Mouse (Mus musculus): Measurements from ENCODE around the gene Hp1bp3. TPM values are rescaled to one million over a fixed set of nuclear protein-coding genes. Genes with fewer than 3 reads are reported as not detected.
A peak's percentile ranks its signal among the peaks of the same experiment; 100 is the strongest.

The Hp1bp3 gene
- 193 and 207 TPM in 2 replicates for polyA plus RNA-seq (2016; fragmentation: Nextera tagmentation; extraction: Ambion mirVana)

- under 1% methylated on average over 81 of the region's 84 CpGs for WGBS
These were observed at the start of gene Hp1bp3 for GRCm38 (mm10) chr4:138216200-138216890. Hp1bp3 (plus strand) TSS chr4:138216296.

GRCm38 (mm10) chr4:138166519-138166918 lies 49.6 kb upstream of the Hp1bp3 start:
- WGBS = 88% methylated on average over 10 of the region's 10 CpGs
- H3K4me1 ChIP-seq (replicated peaks) = no peaks in the 10 kb centered on the region
- no peak overlapping the region for H3K4me2 ChIP-seq
- H3K4me3 ChIP-seq (replicated peaks) = no peak overlapping the region
- H3K9ac ChIP-seq (replicated peaks) = no peak overlapping the region
- peaks cover 99% of the 10 kb centered on the region for H3K36me3 ChIP-seq
- no peaks in the 10 kb centered on the region for H3K9me3 ChIP-seq
- H3K27ac ChIP-seq = no peak overlapping the region
- no peak for ATAC-seq (ENCODE audit: insufficient number of reproducible peaks, insufficient read depth, low FRiP score, low TSS enrichment, low read depth)
- no peaks in the 10 kb centered on the region for H3K27me3 ChIP-seq

More at GRCm38 (mm10) chr4:138216200-138216890, at the start of gene Hp1bp3:
- Histone ChIP-seq H3K9me3 (no peaks in the 10 kb centered on the region), H3K27ac (peak within 1 kb of the TSS; percentile 99), H3K9ac (replicated peaks) (peak within 1 kb of the TSS; percentile 97), H3K4me3 (replicated peaks) (peak within 1 kb of the TSS; percentile 100), H3K4me1 (replicated peaks) (peaks cover 27% of the 10 kb centered on the region), H3K4me2 (peak within 1 kb of the TSS; percentile 78), H3K27me3 (no peaks in the 10 kb centered on the region), H3K36me3 (peaks cover 16% of the 10 kb centered on the region; the same call in 1 of the 2 replicates)
- ATAC-seq (ENCODE audit: insufficient number of reproducible peaks, insufficient read depth, low FRiP score, low TSS enrichment, low read depth) = peak; percentile 68

- ATAC-seq (ENCODE audit: insufficient number of reproducible peaks, insufficient read depth, low FRiP score, low TSS enrichment, low read depth) = no peak
- H3K4me1 ChIP-seq (replicated peaks) = no peaks in the 10 kb centered on the region
- WGBS = 83% methylated on average over 3 of the region's 3 CpGs
- H3K36me3 ChIP-seq = peaks cover 98% of the 10 kb centered on the region
- no peaks in the 10 kb centered on the region for H3K9me3 ChIP-seq
- no peaks in the 10 kb centered on the region for H3K27me3 ChIP-seq
- H3K27ac ChIP-seq = no peak overlapping the region
- no peak overlapping the region for H3K4me3 ChIP-seq (replicated peaks)
- H3K9ac ChIP-seq (replicated peaks) = no peak overlapping the region
- H3K4me2 ChIP-seq = no peak overlapping the region
These were observed 47.9 kb upstream of the Hp1bp3 start for GRCm38 (mm10) chr4:138168162-138168561.

GRCm38 (mm10) chr4:138169420-138169819 lies 46.7 kb upstream of the Hp1bp3 start:
- no peaks in the 10 kb centered on the region for H3K4me1 ChIP-seq (replicated peaks)
- H3K9ac ChIP-seq (replicated peaks) = no peak overlapping the region
- H3K27me3 ChIP-seq = no peaks in the 10 kb centered on the region
- no peaks in the 10 kb centered on the region for H3K9me3 ChIP-seq
- ATAC-seq (ENCODE audit: insufficient number of reproducible peaks, insufficient read depth, low FRiP score, low TSS enrichment, low read depth) = no peak
- WGBS = 93% methylated on average over 4 of the region's 4 CpGs
- peaks cover 98% of the 10 kb centered on the region for H3K36me3 ChIP-seq
- no peak overlapping the region for H3K27ac ChIP-seq
- H3K4me2 ChIP-seq = no peak overlapping the region
- H3K4me3 ChIP-seq (replicated peaks) = no peak overlapping the region

- Histone ChIP-seq H3K27me3 (no peaks in the 10 kb centered on the region), H3K4me2 (no peak overlapping the region), H3K9ac (replicated peaks) (no peak overlapping the region), H3K4me3 (replicated peaks) (no peak overlapping the region), H3K36me3 (peaks cover 98% of the 10 kb centered on the region), H3K27ac (no peak overlapping the region), H3K4me1 (replicated peaks) (no peaks in the 10 kb centered on the region), H3K9me3 (no peaks in the 10 kb centered on the region)
- 85% methylated on average over 4 of the region's 4 CpGs for WGBS
- no peak for ATAC-seq (ENCODE audit: insufficient number of reproducible peaks, insufficient read depth, low FRiP score, low TSS enrichment, low read depth)
These were observed 43.4 kb upstream of the Hp1bp3 start for GRCm38 (mm10) chr4:138172686-138173085.

- Histone ChIP-seq H3K9me3 (no peaks in the 10 kb centered on the region), H3K4me1 (replicated peaks) (no peaks in the 10 kb centered on the region), H3K27ac (no peak overlapping the region), H3K4me2 (no peak overlapping the region), H3K27me3 (no peaks in the 10 kb centered on the region), H3K9ac (replicated peaks) (no peak overlapping the region), H3K4me3 (replicated peaks) (no peak overlapping the region), H3K36me3 (peaks cover 97% of the 10 kb centered on the region)
- WGBS = 93% methylated on average over 5 of the region's 5 CpGs
- ATAC-seq (ENCODE audit: insufficient number of reproducible peaks, insufficient read depth, low FRiP score, low TSS enrichment, low read depth) = no peak
These were observed 36.7 kb upstream of the Hp1bp3 start for GRCm38 (mm10) chr4:138179391-138179790.

GRCm38 (mm10) chr4:138180719-138181118 lies 35.4 kb upstream of the Hp1bp3 start:
- Histone ChIP-seq H3K9me3 (no peaks in the 10 kb centered on the region), H3K4me3 (replicated peaks) (no peak overlapping the region), H3K4me1 (replicated peaks) (no peaks in the 10 kb centered on the region), H3K27me3 (no peaks in the 10 kb centered on the region), H3K27ac (no peak overlapping the region), H3K36me3 (peaks cover 97% of the 10 kb centered on the region), H3K4me2 (no peak overlapping the region), H3K9ac (replicated peaks) (no peak overlapping the region)
- 93% methylated on average over 4 of the region's 4 CpGs for WGBS
- ATAC-seq (ENCODE audit: insufficient number of reproducible peaks, insufficient read depth, low FRiP score, low TSS enrichment, low read depth) = no peak

GRCm38 (mm10) chr4:138184056-138184455 lies 32.0 kb upstream of the Hp1bp3 start:
- ATAC-seq (ENCODE audit: insufficient number of reproducible peaks, insufficient read depth, low FRiP score, low TSS enrichment, low read depth) = no peak
- Histone ChIP-seq H3K9ac (replicated peaks) (no peak overlapping the region), H3K27ac (no peak overlapping the region), H3K36me3 (peaks cover 97% of the 10 kb centered on the region), H3K27me3 (no peaks in the 10 kb centered on the region), H3K4me3 (replicated peaks) (no peak overlapping the region), H3K9me3 (no peaks in the 10 kb centered on the region), H3K4me2 (no peak overlapping the region), H3K4me1 (replicated peaks) (no peaks in the 10 kb centered on the region)
- 89% methylated on average over 5 of the region's 5 CpGs for WGBS

GRCm38 (mm10) chr4:138184573-138184981 lies 31.5 kb upstream of the Hp1bp3 start:
- Histone ChIP-seq H3K36me3 (peaks cover 97% of the 10 kb centered on the region), H3K9me3 (no peaks in the 10 kb centered on the region)
- WGBS = 89% methylated on average over 5 of the region's 5 CpGs

GRCm38 (mm10) chr4:138185961-138186360 lies 30.1 kb upstream of the Hp1bp3 start:
- ATAC-seq (ENCODE audit: insufficient number of reproducible peaks, insufficient read depth, low FRiP score, low TSS enrichment, low read depth) = no peak
- no peak overlapping the region for H3K27ac ChIP-seq
- no peak overlapping the region for H3K4me3 ChIP-seq (replicated peaks)
- H3K4me2 ChIP-seq = no peak overlapping the region
- H3K27me3 ChIP-seq = no peaks in the 10 kb centered on the region
- no peaks in the 10 kb centered on the region for H3K4me1 ChIP-seq (replicated peaks)
- H3K9me3 ChIP-seq = no peaks in the 10 kb centered on the region
- no peak overlapping the region for H3K9ac ChIP-seq (replicated peaks)
- peaks cover 97% of the 10 kb centered on the region for H3K36me3 ChIP-seq
- WGBS = 95% methylated on average over 7 of the region's 7 CpGs

More at GRCm38 (mm10) chr4:138184573-138184981, 31.5 kb upstream of the Hp1bp3 start:
- ATAC-seq (ENCODE audit: insufficient number of reproducible peaks, insufficient read depth, low FRiP score, low TSS enrichment, low read depth) = no peak
- H3K4me1 ChIP-seq (replicated peaks) = no peaks in the 10 kb centered on the region
- H3K27ac ChIP-seq = no peak overlapping the region
- no peak overlapping the region for H3K4me3 ChIP-seq (replicated peaks)
- no peak overlapping the region for H3K4me2 ChIP-seq
- no peaks in the 10 kb centered on the region for H3K27me3 ChIP-seq
- no peak overlapping the region for H3K9ac ChIP-seq (replicated peaks)

- no peak overlapping the region for H3K4me2 ChIP-seq
- H3K27me3 ChIP-seq = no peaks in the 10 kb centered on the region
- peaks cover 99% of the 10 kb centered on the region for H3K36me3 ChIP-seq
- ATAC-seq (ENCODE audit: insufficient number of reproducible peaks, insufficient read depth, low FRiP score, low TSS enrichment, low read depth) = no peak
- no peaks in the 10 kb centered on the region for H3K9me3 ChIP-seq
- 94% methylated on average over 7 of the region's 7 CpGs for WGBS
- H3K4me1 ChIP-seq (replicated peaks) = no peaks in the 10 kb centered on the region
- H3K27ac ChIP-seq = no peak overlapping the region
- H3K9ac ChIP-seq (replicated peaks) = no peak overlapping the region
- H3K4me3 ChIP-seq (replicated peaks) = no peak overlapping the region
These were observed 28.1 kb upstream of the Hp1bp3 start for GRCm38 (mm10) chr4:138187995-138188394.

GRCm38 (mm10) chr4:138192561-138192960 lies 23.5 kb upstream of the Hp1bp3 start:
- no peaks in the 10 kb centered on the region for H3K9me3 ChIP-seq
- no peak overlapping the region for H3K4me3 ChIP-seq (replicated peaks)
- no peaks in the 10 kb centered on the region for H3K27me3 ChIP-seq
- H3K4me1 ChIP-seq (replicated peaks) = no peaks in the 10 kb centered on the region
- ATAC-seq (ENCODE audit: insufficient number of reproducible peaks, insufficient read depth, low FRiP score, low TSS enrichment, low read depth) = no peak
- H3K36me3 ChIP-seq = peaks cover 97% of the 10 kb centered on the region
- no peak overlapping the region for H3K4me2 ChIP-seq
- no peak overlapping the region for H3K9ac ChIP-seq (replicated peaks)
- 89% methylated on average over 5 of the region's 5 CpGs for WGBS
- H3K27ac ChIP-seq = no peak overlapping the region
